Mouse (Mus musculus): ENCODE measurements around the gene Hoxc11.

Gene Hoxc11

DNA sequence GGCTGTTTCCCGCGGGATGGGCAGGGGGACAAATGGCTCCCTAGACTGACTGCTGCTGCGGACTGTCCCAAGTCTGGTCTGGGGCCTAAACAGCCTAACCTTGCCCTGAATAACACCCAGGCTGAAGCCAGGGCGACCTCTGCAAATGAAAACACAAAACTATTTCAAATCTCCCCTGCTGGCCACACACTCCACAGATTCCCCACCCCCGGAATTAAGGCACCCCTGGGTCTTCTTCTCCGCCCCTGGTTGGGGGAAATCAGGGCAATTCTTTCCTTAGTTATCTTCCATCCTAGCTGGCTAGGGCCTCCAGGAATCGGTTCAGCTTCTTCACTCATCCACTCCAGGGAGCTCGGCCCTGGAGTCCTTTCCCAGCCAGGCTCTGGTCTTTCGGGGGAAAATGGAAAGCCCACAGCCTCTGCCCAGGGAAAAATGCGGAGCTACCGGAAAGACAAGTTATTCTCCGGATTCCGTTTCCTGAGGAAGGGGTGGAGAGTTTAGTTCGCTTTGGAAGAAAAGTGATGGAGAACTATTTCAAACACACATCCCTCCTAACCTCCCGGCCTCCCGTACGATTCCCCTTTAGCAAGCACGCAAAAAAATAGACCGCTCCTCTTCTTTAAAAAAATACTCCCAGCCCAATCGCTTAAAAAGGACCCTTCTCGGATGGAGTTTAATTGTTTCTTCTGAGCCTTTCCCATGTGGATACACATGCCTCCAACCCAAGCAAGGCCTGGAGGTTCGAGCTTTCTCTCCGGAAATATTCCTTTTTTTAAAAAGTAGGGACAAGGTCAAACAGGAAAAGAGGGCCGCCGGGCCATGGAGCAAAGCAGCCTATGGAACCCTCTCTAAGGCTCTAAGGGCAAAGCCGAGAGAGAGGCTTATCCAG is 11.0 kb downstream of the Hoxc11 start:
- DNase-seq (ENCODE audit: low spot score in 2 of 2): no peak

DNA sequence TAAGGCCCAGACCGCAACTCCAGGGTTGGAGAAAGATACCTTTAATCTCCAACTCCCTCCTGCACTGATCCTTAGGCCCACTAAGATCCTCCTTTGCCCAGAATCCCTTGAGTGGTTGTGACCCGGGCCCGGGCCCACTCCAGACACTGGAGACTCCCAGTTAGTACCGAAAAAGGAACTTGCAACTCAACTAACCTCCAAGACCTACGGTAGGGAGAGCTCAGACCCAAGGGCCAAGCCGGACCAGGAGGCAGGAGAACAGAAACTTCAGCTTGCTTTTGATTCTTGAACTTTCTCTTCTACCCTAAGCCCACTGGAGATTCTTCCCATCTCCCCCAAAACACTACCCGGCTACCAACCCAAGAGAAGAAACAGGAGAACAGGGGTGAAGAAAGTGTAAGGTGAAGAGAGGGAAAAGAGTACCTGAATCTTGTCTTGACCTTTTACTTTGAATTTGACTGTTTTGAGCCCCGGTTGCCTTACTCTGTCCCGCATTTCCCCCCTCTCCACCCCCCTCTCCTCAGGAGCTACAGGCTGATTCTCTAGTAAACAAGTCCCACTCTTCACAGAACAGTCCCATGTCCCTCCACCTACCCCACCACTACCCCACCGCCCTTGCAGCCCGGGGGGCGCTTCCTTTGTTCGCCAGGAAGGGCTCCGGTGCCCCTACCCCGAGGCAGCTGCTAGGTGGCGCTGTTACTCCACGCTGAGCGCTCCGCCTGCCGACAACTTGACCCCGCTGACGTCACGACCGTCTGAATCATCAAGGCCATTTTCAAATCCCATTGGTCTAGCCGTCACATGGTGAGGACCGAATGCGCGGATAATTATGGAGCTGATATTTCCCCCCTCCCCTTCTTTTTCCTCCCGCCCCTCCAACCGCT is 11.9 kb downstream of the Hoxc11 start:
- no peak for DNase-seq (ENCODE audit: low spot score in 2 of 2)

DNA sequence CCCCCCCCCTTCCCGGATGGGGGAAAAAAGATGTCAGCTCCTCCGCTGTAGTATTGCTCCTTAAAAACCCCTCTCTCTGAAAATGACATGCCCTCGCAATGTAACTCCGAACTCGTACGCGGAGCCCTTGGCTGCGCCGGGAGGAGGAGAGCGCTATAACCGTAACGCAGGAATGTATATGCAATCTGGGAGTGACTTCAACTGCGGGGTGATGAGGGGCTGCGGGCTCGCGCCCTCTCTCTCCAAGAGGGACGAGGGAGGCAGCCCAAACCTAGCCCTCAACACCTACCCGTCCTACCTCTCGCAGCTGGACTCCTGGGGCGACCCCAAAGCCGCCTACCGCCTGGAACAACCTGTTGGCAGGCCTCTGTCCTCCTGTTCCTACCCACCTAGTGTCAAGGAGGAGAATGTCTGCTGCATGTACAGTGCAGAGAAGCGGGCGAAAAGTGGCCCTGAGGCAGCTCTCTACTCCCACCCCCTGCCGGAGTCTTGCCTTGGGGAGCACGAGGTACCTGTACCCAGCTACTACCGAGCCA is 12.6 kb downstream of the Hoxc11 start, which contains the start of gene Hoxc10:
Gene Hoxc10, plus strand, starts transcription at position 21 of the 536 bp plus-strand sequence.
- DNase-seq (ENCODE audit: low spot score in 2 of 2): no peak

DNA sequence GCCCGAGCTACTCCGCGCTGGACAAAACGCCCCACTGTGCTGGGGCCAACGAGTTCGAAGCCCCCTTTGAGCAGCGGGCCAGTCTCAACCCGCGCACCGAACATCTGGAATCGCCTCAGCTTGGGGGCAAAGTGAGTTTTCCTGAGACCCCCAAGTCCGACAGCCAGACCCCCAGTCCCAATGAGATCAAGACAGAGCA is 13.0 kb downstream of the Hoxc11 start, which contains the start of gene Hoxc5:
Gene Hoxc5, plus strand, starts transcription at position 132 of the 199 bp plus-strand sequence.
- no peak for DNase-seq (ENCODE audit: low spot score in 2 of 2)

DNA sequence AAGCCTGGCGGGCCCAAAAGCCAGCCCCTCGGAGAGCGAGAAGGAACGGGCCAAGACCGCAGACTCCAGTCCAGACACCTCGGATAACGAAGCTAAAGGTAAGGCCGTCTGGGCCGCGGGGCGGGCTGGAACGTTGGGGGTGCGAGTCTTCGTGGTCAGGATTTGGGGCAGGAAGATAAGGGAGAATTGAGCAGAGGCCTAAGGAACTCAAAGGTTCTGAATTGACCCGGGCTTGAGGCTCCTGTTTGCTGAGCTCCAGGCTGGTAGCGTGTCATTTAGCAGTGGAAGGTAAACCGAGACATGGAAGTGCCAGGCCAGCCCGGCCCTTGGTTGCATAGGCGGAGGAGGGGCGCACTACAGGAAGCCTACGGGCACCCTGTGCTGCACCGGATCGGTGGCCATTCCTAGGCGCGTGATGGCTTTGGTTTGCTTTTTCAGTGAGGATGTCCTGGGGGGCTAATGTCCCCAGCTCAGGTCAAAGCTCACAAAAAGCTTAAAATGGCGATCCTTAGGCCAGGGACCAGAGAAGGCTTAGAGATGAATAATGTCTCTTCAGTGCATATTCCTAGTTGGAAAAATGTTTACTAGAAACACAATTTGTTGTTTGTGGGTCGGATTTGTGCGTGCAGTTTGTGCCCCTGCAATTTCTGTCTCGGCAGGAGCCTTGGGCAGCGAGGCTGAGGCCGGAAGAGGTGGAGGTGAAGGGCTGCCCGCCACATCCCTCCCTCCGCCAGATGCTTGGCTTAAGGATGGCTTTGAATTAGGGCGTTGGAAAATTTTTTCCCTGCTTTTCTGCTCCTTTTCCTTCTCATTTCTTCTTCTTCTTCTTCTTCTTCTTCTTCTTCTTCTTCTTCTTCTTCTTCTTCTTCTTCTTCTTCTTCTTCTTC is 13.5 kb downstream of the Hoxc11 start:
- no peak for DNase-seq (ENCODE audit: low spot score in 2 of 2)

DNA sequence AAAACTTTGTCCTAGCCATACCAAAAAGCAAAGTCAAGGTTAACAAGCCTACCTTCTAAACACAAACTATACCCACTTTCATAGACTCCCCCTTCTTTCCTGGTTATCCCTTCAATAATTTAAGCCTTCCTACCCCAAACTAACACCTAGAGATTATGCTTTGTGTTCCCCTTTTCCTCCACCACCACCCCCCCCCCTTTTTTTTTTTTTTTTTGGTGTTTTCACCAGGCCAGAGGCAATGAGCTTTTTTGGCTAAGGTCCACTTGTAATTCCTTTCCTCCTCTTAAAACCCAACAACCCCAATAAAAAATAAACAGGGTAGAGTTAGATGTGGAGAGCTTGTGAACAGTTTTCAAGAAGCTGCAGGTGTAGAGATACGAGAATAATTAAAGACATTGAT is 15.1 kb downstream of the Hoxc11 start:
- no peak for DNase-seq (ENCODE audit: low spot score in 2 of 2)

DNA sequence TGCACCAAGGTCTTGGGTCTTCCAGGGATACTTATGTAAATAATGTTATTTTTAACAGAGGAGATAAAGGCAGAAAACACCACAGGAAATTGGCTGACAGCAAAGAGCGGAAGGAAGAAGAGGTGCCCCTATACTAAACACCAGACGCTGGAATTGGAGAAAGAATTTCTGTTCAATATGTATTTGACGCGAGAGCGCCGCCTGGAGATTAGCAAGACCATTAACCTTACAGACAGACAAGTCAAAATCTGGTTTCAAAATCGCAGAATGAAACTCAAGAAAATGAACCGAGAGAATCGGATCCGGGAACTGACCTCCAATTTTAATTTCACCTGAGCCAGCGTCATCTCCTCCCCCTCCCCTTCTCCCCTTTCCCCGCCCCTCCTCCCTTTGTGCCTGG is 16.5 kb downstream of the Hoxc11 start:
- DNase-seq (ENCODE audit: low spot score in 2 of 2): no peak

DNA sequence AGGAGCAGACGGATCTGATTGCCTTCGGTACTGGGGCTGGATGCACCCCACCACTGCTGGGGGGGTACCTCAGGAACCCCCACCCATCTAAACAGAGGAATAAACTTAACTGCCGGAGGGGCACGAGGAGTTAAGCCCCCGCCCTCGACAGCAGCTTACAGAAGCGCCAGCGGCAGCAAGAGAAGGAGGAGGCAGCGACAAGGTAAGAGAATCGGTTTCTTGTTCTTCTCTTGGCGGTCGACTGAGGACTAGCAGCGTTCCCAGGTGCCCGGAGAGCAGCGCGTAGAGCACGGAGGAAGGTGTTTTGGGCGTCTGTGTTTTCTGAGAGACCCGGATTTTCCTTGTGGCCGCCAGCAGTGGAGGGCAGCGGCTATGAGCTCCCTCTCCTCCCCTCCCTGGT is 18.0 kb downstream of the Hoxc11 start:
- DNase-seq (ENCODE audit: low spot score in 2 of 2): no peak

DNA sequence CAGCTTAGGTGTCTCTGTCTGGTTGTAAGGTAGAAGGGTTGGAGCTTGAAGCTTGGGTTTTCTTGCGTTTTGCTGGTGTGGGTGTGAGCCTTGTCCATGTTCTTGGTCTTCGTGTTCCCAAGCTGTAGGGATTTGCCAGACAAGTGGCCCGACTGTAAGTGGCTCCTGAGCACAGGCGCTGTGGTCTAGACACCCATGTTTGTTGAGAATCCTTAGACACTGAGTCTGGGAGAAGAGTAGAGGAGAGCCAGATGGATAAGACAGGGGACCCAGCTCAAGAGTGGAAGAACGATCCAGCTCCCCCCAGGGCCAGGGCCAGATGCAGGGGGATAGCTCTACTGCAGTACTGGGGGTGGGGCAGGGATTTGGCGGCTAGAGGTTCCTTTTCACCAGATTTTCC is 18.5 kb downstream of the Hoxc11 start:
- DNase-seq (ENCODE audit: low spot score in 2 of 2): no peak

DNA sequence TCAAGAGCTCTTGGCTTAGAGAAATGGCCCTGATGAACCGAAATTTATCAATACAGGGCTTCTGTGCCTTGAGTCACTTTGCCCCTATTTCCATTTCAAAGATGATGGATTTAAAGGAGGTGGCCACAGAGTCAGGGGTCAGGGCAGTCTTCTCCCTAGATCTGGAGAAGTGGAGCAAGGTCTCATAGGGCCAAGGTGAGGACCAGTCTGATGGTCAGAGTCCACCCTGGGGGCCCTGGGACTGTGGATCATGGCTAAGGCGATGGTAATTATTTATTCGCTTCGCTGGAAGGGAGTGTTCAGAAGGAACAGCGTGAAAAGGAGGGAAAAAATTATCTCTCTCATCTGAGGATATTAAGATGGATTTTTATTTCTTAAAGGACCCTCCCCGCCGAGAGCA is 20.8 kb downstream of the Hoxc11 start:
- DNase-seq (ENCODE audit: low spot score in 2 of 2): no peak

DNA sequence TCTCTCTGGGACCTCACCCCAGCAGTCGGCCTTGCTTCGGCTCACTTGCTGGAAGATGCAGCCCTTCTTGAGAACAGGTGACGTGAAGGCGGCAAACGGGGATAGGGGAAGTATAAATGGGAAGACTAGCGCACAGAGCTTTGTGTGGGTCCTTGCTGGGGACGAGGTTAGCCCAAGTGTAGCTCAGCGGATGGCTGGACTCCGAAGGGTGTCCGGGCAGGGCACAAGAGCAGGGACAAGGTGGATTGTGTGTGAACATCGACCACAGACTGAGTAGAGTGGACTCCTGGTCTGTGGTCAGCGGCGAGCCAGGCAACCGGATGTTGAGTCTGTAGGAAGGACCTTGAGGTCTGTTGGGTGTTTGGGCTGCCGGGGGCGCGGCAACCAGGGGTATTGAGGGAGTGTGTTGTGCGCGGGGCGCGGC is 21.5 kb downstream of the Hoxc11 start:
- DNase-seq (ENCODE audit: low spot score in 2 of 2): no peak

DNA sequence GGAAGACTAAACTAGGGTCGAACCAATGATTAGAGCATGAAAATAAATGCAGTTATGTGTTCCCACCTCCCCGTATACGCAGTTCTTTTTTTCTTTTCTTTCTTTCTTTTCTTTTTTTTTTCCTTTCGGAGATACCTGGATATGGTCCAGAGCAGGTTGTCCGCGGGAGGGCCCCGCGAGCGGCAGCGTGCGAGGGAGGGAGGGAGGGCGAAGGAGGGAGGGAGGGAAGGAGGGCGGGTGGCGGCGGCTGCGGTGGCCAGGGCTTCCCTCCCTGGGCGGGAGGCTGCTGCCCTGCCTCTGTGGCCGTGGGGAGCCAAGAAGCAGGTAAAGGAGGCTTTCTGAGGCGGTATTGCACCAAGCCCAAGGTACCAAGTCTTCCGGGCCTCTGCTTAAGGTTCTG is 21.9 kb downstream of the Hoxc11 start, which contains the start of gene Hoxc9:
Gene Hoxc9, plus strand, starts transcription at position 269 of the 400 bp plus-strand sequence.
- no peak for DNase-seq (ENCODE audit: low spot score in 2 of 2)

DNA sequence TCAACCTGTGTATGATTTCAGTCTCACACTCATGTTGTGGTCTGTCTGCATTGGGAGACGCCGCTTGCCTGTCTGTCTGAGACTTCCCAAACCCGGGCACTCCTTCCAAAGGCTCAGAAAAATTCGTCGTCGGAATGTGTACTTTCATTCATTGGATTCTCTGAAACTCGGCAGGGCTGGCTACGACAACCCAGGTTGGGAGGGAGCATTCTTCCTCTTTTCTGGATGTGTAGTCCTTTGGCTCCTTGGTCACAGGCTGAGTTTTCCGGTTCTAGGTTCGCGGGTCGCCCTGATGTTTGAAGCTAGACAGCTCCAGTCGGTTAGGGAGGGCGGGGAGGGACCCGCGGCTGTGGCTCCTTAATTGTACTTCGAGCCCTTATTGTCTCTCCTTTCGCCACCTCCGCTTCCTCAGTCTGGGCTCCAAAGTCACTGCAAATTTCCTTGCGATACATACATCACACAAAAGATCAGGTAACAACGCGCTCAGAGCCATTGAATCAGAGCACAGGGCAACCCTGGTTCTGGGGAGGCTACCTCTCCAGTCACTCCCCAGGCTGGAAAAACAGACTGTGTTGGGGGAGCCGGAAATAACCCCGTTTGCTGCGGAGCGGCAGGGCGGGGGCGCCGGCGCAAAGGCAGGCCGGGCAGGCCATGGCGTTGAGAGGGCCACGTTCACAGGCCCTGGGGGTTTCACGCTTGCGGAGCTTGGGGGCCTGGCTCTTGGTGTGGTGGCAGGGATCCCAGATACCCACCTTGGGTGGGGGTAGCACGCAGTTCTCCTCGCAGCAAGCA is 22.6 kb downstream of the Hoxc11 start:
- DNase-seq (ENCODE audit: low spot score in 2 of 2): no peak

DNA sequence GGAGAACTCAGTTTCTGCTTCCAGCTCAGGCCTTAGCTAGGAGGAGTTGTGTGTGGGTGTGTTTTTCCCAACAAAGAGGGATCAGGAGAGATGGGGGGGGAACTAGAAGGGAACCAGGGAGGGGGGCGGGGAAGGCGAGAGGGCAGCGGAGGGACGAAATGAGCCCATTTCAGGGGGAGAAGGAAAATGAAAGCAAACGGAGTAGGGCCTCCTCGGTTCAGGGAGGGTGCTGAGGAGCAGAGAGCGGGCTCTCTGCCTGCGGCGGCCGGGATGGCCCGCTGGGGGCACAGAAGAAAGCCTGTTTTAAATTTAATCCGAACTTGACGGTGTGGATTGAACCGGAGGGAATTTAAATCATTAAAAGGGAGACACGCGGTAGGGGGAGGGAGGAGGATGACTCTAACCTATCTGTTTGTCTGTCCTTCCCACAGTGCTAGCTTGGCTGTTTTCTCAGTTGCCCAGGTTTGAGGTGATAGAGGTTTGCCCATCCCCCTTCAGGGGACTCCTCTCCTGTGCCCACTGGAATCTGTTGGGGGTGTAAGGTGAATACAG is 23.3 kb downstream of the Hoxc11 start:
- DNase-seq (ENCODE audit: low spot score in 2 of 2): no peak

DNA sequence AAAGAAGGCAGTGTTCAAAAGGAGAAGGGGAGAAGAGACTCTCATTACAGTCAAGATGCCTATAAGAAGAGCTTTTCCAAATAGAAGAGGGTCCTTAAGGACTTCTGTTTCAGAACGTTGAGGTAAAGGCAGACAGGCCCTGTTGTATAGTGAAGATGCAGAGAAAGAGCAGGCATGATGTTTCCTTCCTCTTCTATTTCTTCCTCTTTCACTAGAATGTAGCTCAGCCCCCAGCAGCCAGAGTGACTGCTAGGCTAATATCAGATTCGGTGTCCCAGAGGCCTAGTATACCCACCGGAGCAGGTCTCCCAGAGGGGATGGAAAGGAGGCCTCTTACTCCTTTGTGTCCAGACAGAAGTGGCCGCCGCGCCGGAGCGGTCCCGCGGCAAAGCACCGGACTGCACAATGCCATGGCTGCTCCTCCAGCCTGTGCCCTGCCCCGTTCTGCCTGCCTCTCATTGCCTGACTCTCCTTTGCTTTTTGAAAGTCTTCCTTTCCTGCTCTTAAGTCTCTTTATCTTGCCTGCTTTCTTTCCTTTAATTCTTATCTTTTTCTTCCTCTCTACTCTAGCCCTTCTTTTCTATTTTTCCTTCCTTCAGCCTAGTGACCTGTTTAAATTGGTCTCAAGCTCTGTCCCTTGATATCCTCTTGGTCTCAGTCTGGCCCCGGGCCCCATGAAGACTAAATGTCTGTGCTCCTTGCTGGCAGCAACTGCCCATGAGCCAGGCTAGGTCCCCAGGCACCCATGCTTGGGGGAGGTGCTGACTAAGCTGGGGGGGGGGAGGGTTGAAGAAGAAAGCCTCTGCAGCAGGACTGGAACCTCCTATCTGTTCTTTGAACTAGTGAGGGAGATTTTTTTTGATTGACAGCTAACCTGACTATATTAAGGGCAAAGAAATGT is 24.6 kb downstream of the Hoxc11 start:
- DNase-seq (ENCODE audit: low spot score in 2 of 2): no peak

DNA sequence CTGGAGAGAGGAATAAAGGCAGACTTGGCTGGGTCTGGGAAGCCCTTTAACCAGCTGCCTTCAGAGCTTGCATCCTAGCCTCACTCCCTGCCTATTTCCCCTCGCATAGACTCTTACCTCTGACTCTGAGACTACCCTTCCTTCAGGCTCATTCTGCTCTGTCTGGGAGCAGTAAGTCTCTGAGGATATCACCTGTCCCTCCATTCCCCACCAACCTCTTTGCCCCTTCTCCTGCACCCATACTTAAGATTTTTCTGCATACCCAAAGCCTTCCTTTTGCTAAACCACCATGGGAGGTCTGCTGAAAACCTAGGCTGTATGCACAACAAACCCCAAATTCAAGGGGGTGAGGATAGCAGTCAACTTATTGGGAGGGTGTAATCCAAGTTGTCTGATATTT is 25.7 kb downstream of the Hoxc11 start:
- no peak for DNase-seq (ENCODE audit: low spot score in 2 of 2)

DNA sequence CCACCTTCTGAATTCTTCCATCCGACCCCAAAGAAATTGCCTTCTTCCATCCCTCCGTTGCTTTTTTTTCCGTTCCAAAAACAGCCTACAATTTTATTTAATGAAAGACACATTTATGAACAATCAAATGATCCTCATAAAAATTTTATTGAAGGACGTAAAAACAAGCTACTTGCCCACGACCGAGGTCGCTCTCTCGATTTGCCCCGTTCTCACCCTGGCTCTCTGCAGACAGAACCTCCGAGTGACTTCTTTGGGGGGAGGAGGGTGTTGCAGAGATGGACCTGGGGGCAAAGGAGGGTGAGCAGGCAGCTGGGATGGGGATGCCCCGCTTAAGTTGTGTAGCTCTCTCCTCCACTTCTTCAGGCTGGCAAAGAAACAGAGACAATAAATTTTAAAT is 26.1 kb downstream of the Hoxc11 start:
- no peak for DNase-seq (ENCODE audit: low spot score in 2 of 2)

DNA sequence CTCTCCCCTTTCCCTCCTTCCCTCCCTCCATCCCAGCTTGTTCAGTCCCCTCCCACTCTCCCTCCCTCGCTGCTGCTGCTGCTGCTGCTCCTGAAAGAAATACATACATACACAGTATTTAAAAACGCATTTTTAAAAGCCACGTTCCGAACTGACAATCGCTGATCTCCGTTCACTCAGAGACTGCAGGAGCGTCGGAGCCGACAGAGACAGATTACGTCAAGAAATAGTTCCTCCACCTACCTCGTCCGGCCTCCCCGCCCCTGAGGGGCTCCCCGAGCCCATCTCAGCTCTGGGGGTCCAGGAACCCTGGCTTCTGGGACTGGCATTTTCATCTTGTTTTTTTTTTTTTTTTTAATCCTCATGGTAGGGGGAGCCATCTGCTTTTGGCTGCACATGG is 26.7 kb downstream of the Hoxc11 start:
- no peak for DNase-seq (ENCODE audit: low spot score in 2 of 2)

Measured in frontal cortex, postnatal 36 days (tissue).